Mouse (Mus musculus) MN1 (cell line): ENCODE data around the gene Arfrp1.

ENCODE experiments used
- DNase-seq: peaks from one replicate; pipeline ENCODE4 v3.0.0-alpha.2; 2016; ENCODE audit warnings: low spot score

Gene Arfrp1

DNA sequence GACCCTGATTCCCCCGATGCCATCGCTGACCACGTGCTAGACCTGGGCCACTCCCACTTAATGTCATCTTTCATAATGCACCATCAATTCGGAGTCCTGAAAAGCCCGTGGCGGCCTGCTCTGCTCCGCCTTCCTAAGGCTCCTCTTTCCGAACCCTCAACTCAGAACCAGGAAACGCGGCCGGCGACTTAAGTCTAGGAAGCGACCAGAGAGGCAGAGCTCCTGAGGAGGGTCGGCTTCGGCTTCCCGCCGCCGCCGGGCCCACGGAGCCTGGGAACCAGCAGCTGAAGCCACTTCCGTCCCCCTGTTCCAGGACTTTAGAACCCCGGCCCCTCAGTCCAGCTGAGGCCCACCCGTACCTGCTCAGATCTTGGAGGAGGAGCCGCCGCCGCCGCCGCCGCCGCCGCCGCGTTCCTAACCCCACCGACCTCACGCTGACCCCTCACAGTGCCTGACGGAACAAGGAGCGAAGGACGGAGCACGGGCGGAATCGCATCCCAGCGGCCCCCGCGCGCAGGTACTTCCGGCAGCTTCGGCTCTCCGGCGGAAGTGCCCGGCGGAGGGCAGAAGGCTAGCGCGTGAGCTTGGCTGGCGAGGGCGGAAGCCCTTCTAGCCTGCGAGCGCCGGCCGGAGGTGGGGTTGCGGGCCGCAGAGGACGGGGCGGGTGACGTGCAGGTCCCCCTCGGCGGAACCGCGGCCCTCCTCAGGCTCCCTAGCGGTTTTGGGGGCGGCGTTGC is at the start of gene Arfrp1, which contains the start of gene Zgpat:
Gene Arfrp1, minus strand, starts transcription at position 545 of the 737 bp plus-strand sequence.
Gene Zgpat, plus strand, starts transcription at position 69 of the 737 bp plus-strand sequence.
- DNase-seq = peak; percentile 96

DNA sequence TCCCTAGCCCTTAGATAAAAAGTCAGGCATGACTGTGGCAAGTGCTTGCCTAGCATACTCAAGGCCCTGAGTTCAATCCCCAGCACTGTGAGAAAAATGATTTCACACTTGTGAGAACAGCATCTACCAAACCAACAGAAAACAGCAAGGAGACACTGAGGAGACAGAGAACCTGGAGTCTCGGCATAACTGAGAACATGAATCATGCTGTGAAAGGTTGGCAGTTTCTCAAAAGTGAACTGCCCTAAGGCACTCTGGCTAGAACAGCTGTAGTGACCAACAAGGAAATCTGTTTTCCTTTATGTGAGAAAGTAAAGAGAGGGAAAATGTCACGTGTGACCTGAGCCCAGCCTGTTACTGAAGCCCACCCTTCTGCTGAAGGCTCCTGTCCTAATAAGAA is 47.9 kb upstream of the Arfrp1 start:
- peak; percentile 30 for DNase-seq

DNA sequence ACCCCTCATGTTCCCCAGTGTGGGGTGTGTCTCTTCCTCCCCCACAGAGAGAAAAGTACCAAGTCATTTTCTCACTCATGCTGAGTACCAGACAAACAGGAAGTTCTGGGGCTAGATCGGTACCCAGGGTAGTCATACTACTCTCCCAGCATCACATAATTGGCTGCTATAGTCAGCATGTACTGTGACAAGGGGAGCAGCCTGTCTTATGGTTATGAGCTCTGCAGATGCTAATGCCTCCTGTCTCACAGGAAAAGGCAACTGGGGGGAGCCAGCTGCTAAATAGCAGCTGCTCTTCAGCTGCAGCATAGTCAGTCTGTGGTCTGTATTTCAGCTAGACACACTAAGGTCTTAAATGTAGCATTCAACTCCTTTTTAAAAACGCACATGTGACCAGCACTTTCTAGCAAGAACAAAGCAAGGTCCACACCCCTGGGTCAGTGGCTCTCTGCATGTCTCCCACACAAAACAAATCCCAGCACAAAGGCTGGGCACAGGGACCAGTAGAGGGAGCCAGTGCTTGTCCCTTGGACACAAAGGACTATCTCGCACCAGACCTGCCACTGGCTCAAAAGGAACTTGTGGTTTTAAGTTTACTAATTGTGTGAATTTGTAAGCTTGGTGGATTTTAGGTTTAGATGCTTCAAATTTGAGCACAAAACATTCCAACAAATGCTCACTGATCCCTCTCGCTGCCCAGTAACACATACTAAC is 45.7 kb upstream of the Arfrp1 start:
- peak; percentile 87 for DNase-seq

DNA sequence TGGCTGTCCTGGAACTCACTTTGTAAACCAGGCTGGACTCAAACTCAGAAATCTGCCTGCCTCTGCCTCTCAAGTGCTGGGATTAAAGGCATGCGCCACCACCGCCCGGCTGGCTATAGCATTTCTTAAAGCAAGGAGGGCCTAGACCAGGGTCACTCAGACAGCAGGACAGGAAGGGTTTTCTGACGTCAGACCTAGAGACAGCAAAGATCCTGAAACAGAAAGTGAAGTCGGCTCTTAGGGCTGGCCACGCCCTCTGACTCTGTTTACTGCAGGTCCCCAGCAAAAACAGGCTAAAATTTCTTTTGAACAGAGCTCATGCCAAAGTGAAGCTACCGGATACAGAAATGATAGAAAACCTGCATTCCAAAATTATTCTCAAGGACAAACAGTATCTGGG is 44.4 kb upstream of the Arfrp1 start:
- no peak for DNase-seq

DNA sequence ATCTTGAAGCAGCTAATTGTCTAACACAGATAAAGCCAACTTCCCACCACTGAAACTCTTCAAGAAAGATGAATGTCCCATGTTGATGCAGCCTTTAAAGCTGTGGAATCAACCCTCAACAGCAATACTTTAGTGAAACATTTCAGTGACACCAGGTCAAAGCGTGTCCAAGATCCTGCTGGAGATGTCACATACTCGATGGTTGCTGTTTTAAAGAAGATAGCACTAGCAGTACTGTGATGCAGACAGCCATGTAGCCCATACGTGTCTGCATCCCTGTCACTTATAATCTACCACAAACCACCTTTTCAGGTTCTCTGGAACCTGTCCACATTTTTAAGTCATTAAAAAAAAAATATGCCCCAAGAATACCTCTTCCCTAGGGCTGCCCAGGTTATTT is 38.5 kb upstream of the Arfrp1 start:
- DNase-seq = no peak

DNA sequence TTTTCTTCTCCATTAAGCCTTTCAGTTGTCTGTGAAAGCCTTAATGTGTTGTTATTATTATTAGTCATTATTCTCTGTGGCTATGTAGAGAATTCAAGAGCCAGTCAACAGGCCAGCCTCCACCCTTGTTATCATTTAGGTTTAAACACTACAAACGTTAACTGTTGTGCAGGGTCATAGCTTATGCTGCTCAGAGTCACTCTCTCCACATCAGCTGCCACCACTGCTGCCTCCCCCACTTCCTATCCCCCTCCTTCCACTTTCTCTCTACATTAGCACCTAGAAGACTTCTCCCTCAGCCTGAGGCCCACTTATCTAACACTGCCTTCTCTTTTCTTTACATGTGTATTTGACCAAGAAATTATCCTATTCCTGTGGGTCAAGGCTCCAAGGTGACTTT is 36.3 kb upstream of the Arfrp1 start:
- DNase-seq = no peak

DNA sequence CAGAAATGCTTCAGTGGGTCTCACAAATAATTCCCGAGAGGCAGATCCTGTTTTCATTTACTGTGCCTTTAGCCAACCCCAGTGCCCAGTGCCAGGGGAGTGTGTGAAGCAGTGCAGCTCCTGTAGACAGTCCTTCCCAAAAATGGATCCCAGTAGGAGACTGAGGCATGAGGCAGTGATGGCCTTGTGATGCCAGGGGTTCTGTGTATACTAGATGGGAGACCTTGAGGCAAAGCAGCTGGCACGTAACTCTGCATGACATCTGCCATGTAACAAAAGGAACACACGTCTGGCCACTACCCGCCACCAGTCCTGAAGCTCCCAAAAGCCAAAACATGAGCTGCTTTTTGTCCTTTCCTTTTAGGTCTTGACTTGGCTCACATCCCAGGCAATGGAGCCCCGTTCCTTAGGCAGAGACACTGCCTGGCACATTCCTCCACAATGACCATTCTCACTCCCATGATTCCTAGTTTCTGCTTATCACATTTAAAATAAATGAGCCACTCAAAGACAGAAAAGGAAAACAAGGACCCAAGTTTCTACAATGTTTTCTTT is 32.1 kb upstream of the Arfrp1 start:
- peak; percentile 55 for DNase-seq

DNA sequence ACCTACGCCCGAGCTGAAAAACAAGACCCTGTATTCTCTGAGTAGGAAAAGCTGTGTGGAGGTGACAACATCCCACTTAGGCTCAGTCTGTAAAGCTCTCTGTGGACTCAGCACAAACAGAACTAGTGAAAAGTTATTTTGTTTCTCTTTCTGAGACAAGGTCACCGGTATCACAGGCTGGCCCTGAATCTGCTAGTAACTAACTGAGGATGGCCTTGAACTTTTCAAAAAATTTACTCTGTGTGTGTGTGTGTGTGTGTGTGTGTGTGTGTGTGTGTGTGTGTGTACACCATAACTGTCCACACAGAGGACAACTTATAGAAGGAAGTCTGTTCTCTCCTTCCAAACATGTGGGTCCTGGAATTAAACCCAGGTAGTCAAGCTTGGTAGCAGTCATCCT is 28.9 kb upstream of the Arfrp1 start:
- DNase-seq = no peak

DNA sequence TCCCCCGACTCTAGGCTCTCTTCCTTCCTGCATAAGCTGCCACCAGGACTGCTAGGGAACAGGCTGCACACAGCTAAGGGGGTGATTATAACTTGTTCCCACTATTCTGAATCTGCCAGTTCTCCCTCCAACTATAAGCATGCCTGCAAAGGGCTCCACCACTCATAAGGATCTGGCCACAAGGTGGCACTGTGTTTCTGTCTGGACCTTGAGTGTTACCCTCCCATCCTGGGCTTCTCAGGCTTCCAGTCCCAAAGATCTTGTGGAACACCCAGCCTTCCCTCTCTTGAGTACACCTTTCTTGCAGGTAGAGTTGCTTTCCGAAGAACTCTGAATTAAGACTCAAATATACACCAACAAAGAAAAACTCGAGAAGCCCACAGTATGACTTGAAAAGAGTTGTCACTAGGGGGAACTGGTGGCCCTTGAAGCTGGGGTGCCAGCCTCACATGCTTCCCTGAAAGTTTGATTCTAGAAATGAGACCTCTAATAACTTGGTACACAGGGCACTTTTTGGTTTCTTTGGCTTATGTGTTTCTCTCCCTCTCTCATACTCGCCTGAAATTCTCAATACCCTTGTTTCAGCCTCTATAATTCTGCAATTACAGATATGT is 27.5 kb upstream of the Arfrp1 start:
- DNase-seq = peak; percentile 89

DNA sequence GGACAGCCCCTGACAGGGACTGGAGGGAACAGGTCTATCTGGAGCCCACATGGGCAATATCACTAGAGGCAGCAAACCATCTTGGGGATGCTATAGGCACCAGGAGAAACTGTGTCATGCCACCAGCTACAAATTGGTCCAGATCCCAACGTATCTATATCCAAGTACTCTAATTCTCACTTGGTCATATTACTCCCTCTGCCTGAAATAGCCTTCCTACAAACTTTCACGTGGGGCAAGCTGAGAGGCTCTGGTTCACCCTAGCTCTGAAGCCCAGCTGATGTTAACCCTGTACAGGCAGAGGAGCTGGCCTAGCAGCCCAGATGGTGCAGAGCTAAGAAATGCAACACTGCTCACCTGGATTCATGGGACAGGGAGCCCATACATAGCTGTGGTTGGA is 26.3 kb upstream of the Arfrp1 start:
- no peak for DNase-seq

DNA sequence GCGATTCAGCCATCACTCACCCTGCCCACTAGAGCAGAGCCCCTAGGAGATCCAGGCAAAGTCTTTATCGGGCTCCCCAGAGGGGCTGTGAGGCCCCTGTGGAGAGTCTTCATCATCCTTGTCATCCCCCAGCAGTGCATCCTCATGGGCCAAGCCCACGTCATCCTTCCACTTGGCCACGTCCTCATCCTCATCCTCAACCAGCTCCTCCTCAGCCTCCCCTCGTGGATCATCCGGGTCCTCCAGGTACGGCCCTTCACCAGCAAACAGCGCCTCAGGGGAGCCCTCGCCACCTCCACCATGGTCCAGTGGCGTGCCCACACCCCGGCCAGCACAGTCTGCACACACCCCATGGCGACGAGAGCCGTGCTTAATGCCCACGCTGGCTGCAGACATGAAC is 25.8 kb upstream of the Arfrp1 start:
- DNase-seq = no peak

DNA sequence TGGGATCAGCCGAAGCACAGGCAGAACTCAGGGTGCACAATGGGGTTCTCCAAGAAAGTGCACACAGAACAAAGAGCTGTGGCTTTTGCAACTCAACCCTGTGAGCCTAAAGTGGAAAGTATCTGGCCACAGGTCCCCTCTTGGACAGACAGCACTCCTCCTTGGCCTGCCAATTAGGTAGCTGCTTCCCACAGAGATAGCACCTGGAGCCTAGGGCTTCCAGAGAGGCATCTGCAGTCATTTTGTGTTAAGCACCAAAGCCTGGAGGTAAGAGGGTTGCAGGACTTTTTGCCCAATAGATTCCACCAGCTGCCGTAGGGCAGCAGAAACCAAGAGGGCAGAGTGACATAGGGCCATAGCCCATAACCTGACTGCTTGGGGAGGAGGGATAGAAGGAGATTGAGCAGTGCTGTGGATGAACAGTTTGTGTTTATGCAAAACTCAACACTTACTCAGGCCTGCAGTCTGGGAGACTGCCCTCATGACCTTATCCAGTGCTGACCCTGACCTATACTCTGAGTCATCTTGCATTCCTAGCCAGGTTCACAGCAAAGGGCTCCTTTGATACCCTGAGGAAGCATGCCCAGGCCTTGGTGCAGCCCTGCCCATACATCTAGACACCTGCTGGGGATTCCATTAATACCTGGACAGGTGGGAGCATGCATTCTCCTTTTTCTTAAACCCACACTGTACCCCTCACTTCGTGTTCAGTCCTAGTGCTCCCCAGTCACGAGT is 25.1 kb upstream of the Arfrp1 start:
- DNase-seq = no peak

DNA sequence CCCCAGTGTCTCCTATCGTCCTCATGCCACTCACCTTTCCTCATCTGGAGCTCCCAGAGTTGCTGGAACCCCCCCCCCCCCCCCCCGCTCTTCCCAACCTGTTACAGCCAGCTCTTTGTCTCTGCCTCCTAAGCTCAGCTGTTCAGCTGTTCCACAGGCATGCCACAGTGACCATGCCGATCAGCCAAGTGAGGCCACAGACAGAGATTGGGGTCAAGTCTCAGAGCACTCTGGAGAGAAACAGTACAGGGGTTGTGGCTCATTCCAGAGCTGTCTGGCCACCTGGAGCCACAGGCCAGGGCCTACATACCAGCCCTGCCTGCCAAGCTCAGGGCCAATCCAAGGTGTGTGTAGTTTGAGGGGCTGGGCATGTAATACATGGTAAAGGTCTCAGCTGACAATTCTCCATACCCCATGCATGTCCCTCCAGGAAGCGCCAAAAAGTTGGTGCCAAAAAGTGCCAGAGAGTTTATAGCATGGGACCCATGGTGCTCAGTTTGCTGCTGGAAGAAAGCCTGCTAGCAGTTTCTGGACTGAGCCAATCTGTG is 21.5 kb upstream of the Arfrp1 start:
- no peak for DNase-seq

DNA sequence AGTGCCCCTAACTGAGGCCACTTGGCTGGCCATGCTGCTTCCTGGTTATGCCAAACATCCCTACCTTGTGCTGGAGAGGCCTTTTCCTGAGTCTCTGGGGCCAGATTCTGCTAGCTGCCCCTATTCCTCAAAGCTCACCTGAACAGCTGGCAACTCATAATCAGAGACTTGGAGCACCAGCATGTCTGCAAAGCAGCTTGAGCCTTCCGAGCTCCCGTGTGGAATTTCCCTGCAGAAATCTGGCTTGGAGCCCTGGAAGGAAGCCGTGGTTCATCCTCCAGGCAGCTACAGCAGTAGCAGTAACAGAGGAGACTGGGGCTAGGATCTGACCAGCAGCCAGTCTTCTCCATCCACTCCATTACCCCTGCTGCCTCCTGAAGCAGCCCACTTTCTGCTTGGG is 20.7 kb upstream of the Arfrp1 start:
- no peak for DNase-seq

DNA sequence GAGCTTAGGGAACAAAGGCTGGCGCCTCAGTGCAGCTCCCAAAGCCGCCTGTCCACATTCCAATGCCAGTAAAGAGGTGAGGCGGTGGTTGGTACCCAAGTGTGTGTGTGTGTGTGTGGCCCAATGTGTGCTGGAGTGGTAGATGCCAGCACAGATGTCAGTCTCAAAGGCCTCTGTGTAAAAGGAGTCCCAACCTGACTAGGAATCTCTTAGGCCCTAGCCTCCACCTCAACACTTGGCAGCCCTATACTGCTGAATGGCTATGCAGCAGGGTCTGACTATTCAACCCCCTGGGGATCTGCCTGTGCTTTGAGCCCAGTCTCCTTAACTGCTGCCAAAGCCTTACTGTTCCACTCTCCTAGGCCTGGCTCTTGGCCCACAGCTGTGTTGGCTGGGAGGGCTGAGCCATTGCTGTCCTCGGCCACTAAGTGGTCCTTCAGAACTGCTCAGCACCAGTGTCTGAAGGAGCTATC is 19.8 kb upstream of the Arfrp1 start:
- peak; percentile 77 for DNase-seq

DNA sequence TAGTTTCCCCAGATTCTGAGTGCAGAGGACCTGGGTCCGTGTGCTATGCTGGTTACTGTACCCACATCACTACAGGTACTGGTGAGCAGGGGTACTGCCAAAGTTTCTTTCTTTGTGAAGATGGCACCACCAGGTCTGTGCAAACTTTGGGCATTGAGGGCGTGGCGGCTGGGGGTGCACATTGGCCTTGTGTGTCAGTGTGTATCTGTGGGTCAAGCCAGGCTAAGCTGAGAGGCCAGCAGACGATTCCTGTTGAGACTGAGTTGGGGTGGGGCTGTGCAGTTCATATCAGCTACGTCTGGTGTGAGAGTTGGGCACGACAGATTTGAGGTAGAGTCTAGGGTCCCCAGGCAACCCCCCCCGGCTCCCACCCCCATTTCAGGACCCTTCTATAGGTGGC is 19.3 kb upstream of the Arfrp1 start:
- no peak for DNase-seq

DNA sequence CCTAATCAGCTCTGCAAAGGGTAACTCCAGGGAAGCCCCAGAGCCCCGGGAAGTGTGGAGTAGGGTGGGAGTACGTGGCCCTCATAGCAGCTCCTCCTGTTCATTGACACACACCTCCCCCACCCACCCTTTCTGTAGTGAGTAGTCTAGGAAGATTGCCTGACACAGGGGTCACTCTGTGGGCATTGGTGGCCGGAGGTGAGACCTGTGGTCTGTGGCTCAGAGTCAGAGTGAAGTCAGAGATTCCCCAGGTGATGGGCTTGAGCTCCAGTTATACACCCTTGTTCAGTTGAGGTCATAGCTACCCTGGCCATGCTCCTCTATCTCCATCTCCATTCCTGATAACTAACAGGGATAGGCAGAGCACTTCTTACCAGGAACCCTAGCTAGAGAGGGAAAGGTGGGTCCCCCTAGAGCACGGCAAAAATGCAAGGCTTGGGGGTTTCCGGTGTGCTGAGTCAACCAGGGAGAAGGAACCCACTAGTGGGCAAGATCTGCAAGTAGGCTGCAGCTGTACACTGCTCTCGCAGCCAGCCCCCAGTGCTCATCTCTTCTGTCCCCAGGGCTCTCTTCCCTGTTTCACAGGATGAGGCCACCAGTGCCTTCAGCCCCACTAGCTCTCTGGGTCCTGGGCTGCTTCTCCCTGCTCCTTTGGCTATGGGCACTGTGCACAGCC is 16.6 kb upstream of the Arfrp1 start:
- no peak for DNase-seq

DNA sequence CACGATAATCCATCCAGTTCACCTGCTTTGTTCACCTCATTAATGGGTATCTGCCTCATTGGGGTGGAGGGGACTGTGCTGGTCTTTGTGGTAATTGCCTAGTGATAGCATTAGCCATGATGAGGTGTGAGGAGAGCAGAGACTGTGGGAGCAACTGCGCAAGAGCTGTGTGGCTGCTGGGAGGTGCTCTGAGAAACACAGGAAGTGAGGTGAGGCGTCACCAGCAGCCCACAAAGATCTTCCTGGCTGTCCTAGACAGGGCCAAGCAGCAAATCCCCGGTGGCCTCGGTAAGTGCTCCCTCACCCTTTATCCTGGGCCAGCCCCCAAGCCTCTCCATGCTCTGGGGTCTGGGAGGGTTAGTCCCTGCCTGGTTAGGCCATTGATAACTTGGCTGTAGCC is 15.9 kb upstream of the Arfrp1 start:
- DNase-seq = no peak

DNA sequence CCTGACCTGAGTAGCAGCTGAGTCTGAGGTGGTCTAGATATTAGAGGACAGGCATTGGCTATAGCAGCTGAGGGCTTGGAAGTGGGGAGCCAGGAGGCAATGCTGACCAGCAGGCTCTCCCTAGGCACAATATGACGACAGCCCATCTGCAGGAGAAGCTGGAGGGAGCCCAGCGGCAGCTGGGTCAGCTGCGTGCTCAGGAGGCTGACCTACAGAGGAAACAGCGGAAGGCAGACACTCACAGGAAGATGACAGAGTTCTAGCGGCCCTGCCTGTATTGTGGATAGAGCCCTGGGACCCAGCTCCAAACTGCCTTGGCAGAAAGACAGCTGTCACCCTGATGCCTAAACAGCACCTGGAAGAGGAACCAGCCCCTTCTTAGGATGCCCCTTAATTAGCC is 15.0 kb upstream of the Arfrp1 start:
- no peak for DNase-seq

DNA sequence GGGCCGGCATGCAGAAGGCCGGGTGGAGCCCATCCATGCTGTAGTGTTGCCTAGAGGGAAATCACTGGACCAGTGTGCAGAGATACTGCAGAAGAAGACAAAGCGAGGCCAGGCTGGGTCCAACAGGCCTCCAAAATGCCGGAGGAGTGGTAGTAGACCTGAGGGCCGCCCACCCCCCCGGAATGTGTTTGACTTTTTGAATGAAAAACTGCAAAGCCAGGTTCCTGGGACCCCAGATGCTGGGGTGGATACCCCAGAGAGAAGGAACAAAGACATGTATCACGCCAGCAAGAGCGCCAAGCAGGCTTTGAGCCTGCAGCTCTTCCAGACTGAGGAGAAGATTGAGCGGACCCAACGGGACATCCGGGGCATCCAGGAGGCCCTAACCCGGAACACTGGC is 14.6 kb upstream of the Arfrp1 start, which contains the start of gene Lime1:
Gene Lime1, plus strand, starts transcription at position 301 of the 400 bp plus-strand sequence.
- DNase-seq = no peak

DNA sequence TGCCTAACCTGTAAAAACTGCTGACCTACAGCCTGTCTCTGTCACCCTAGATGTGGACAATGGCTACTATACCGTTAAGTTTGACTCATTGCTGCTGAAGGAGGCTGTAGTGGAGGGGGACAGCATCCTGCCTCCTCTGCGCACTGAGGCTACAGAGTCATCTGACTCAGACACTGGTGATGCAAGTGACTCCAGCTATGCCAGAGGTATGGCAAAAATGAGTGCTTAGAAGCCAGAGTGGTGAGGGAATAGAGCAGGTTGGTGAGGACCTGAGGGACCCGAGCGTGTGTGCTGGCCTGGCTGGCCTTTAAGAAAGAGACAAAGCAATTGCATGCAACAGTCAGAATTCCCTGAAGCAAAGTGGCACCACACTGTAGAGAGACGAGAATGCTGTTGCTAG is 13.5 kb upstream of the Arfrp1 start:
- DNase-seq = no peak
